ENCODE assay signal across 16 mouse cellular contexts in the genomic region with DNA sequence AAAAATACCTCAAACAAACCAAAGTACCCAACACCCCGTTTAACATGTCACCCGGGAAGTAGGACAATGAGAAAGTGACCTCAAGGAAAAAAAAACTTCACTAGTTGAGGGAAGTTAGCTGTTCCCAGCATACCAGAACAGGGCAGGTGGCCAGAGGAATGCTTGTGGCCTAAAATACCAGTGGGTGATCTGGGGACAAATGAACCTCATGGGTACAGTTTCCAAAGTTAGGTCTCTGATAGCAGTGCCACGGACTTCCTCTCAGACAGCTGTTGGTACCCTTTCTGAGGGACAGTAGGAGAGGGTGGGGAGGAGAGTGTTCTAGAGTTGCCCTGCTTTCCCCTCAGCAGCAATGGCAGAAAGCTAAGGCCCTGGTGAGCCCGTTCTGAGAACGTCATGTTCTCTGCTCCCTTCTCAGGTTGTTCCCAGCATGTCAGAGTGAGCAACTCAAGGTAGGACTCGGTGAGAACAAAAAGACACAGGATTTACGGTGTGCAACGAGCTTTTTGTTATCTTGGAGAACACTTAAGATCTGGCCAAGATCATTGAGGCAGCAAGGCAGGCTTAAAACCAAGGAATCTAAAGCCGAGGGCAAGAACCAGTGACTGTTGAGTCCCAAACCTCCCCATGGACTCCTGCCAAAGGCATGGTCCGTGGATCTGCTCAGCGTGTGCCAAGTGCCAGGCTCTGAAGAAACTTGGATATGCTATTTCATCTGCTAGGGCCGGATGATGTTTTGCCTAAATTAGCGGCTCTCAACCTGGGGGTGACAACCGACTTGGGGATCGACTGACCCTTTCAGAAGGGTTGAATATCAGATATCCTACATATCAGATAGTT.
DNase-seq lines count a peak whose midpoint lies in the region; ATAC-seq lines count a peak whose summit lies in the region.
"Had no signal": no experiment of that assay in that cellular context is flagged by ENCODE, and none has a peak within 500 bp of the region (broad histone marks: within the 10 kb centered on the region; RNA-seq: fewer than 3 reads in every experiment).

No protein-coding gene starts in this region.

- peaks cover 50% of the 10 kb centered on the region for H3K4me1 ChIP-seq in heart, embryonic 10.5 days
- H3K4me1 ChIP-seq in heart, embryonic 16.5 days (ENCODE audit: control insufficient read depth, insufficient read depth, low read length), result peaks cover 37% of the 10 kb centered on the region
- peaks cover 50% of the 10 kb centered on the region for H3K4me1 ChIP-seq in limb, embryonic 10.5 days
- peaks cover 27% of the 10 kb centered on the region for H3K4me1 ChIP-seq in neural tube, embryonic 15.5 days

- peaks cover 14% of the 10 kb centered on the region; the same call in 1 of the 2 replicates for H3K27me3 ChIP-seq in heart, embryonic 10.5 days (ENCODE audit: insufficient read depth, poor library complexity, severe bottlenecking)
- H3K27me3 ChIP-seq in heart, embryonic 16.5 days (ENCODE audit: control insufficient read depth, insufficient read depth, low read length), result no peaks in the 10 kb centered on the region
- H3K27me3 ChIP-seq in limb, embryonic 10.5 days (ENCODE audit: low read depth, poor library complexity, severe bottlenecking), result peaks cover 6% of the 10 kb centered on the region; the same call in 1 of the 2 replicates
- H3K27me3 ChIP-seq in neural tube, embryonic 15.5 days (replicated peaks), result no peaks in the 10 kb centered on the region
- H3K27me3 ChIP-seq: heart, embryonic 13.5 days had no signal

- no peak overlapping the region for H3K9ac ChIP-seq in heart, embryonic 16.5 days (ENCODE audit: low read length)
- no peak overlapping the region for H3K9ac ChIP-seq in neural tube, embryonic 15.5 days (replicated peaks)
- H3K9ac ChIP-seq: heart, embryonic 13.5 days; lung, embryonic 14.5 days had no signal

- H3K9me3 ChIP-seq in heart, embryonic 10.5 days, result no peaks in the 10 kb centered on the region
- H3K9me3 ChIP-seq in heart, embryonic 16.5 days (replicated peaks; ENCODE audit: control insufficient read depth, low read length), result no peaks in the 10 kb centered on the region
- H3K9me3 ChIP-seq in limb, embryonic 10.5 days (replicated peaks), result no peaks in the 10 kb centered on the region
- no peaks in the 10 kb centered on the region for H3K9me3 ChIP-seq in neural tube, embryonic 15.5 days (replicated peaks)
- H3K9me3 ChIP-seq: embryonic facial prominence, embryonic 10.5 days; heart, embryonic 13.5 days had no signal

- WGBS in heart, embryonic 10.5 days, result 81% methylated on average over 15 of the region's 15 CpGs
- 61% methylated on average over 15 of the region's 15 CpGs for whole genome bisulfite sequencing in heart, embryonic 16.5 days
- WGBS in limb, embryonic 10.5 days, result 87% methylated on average over 15 of the region's 15 CpGs
- WGBS in neural tube, embryonic 15.5 days, result 85% methylated on average over 15 of the region's 15 CpGs

- peak; percentile 98 for DNase-seq in heart, adult 11 months
- no peak for DNase-seq in heart, embryonic 10.5 days (ENCODE audit: low spot score)
- DNase-seq in adipocyte (ENCODE audit: low spot score), result peak; percentile 91
- DNase-seq in limb, embryonic 10.5 days (ENCODE audit: low spot score), result no peak
- DNase-seq in layer of hippocampus, adult 9-10 months (ENCODE audit: low spot score), result no peak
- no peak for DNase-seq in urinary bladder, adult 2 months (ENCODE audit: low spot score)
- DNase-seq: adrenal gland, adult 8-10 months; B cell, adult 2 months; cerebellum, adult 11 months; lung, embryonic 14.5 days had no signal

- no peak overlapping the region for H3K4me2 ChIP-seq in heart, embryonic 16.5 days (ENCODE audit: low read depth, low read length)
- H3K4me2 ChIP-seq in neural tube, embryonic 15.5 days, result no peak overlapping the region
- H3K4me2 ChIP-seq: heart, embryonic 13.5 days; lung, embryonic 14.5 days had no signal

- no peaks in the 10 kb centered on the region for H3K36me3 ChIP-seq in heart, embryonic 10.5 days
- H3K36me3 ChIP-seq in heart, embryonic 16.5 days (ENCODE audit: control insufficient read depth, insufficient read depth), result no peaks in the 10 kb centered on the region
- H3K36me3 ChIP-seq in limb, embryonic 10.5 days, result no peaks in the 10 kb centered on the region
- no peaks in the 10 kb centered on the region for H3K36me3 ChIP-seq in neural tube, embryonic 15.5 days
- H3K36me3 ChIP-seq: embryonic facial prominence, embryonic 10.5 days; heart, embryonic 13.5 days had no signal

- H3K4me3 ChIP-seq in heart, embryonic 10.5 days, result no peak overlapping the region
- H3K4me3 ChIP-seq in heart, embryonic 16.5 days (ENCODE audit: low read length), result no peak overlapping the region
- H3K4me3 ChIP-seq in limb, embryonic 10.5 days, result no peak overlapping the region
- no peak overlapping the region for H3K4me3 ChIP-seq in neural tube, embryonic 15.5 days (replicated peaks)
- H3K4me3 ChIP-seq: embryonic facial prominence, embryonic 10.5 days; heart, embryonic 13.5 days had no signal

- no peak overlapping the region for H3K27ac ChIP-seq in heart, embryonic 10.5 days
- peak overlapping the region; percentile 28 for H3K27ac ChIP-seq in heart, embryonic 16.5 days (ENCODE audit: low read length)
- H3K27ac ChIP-seq in limb, embryonic 10.5 days, result peak overlapping the region; percentile 10; the same call in 1 of the 2 replicates
- H3K27ac ChIP-seq in neural tube, embryonic 15.5 days (replicated peaks), result no peak overlapping the region
- H3K27ac ChIP-seq: embryonic facial prominence, embryonic 10.5 days; heart, embryonic 13.5 days; kidney, postnatal 0 days had no signal

- ATAC-seq in heart, embryonic 16.5 days (replicated peaks; ENCODE audit: extremely low read depth, insufficient read depth, low FRiP score), result peak; percentile 83
- no peak for ATAC-seq in neural tube, embryonic 15.5 days (ENCODE audit: low FRiP score)
- ATAC-seq: forebrain, embryonic 14.5 days had no signal

Comparison
In these comparisons a context has a peak if more than half of its experiments do, and no peak if none do; other contexts are left out.
1. DNase-seq: peak in heart, adult 11 months (single experiment) and adipocyte (single experiment); none in heart, embryonic 10.5 days (single experiment), limb, embryonic 10.5 days (single experiment), layer of hippocampus, adult 9-10 months (single experiment) and urinary bladder, adult 2 months (single experiment).
2. H3K27ac ChIP-seq: peak in heart, embryonic 16.5 days (single experiment) and limb, embryonic 10.5 days (single experiment); none in heart, embryonic 10.5 days (single experiment) and neural tube, embryonic 15.5 days (single experiment).